Mouse (Mus musculus) midbrain, embryonic 15.5 days (tissue): Measurements from ENCODE around the gene Psmg1. TPM values are rescaled to one million over a fixed set of nuclear protein-coding genes. Genes with fewer than 3 reads are reported as not detected.
"Not testable (repeated sequence)": the region's sequence is repeated elsewhere in the genome, so short reads cannot be mapped to it uniquely, and the experiment has no call there.

Source experiments
- ATAC-seq: fragments of 200-750 bp; cut with Nextera tagmentation; replicated peaks from 2 replicates; pipeline ENCODE4 v1.8.0; 2017; ENCODE audit warnings: moderate TSS enrichment
- H3K27ac ChIP-seq: fragments of 300-500 bp; sonication (generic); 2 replicates; pipeline ENCODE4 v1.5.1; 2015; ENCODE audit warnings: mild to moderate bottlenecking, inconsistent platforms
- H3K27me3 ChIP-seq: fragments of 300-500 bp; sonication (generic); replicated peaks from 2 replicates; pipeline ENCODE4 v1.6.1; 2015; ENCODE audit warnings: inconsistent platforms
- H3K36me3 ChIP-seq: fragments of 300-500 bp; sonication (generic); replicated peaks from 2 replicates; pipeline ENCODE4 v1.6.1; 2015; ENCODE audit warnings: inconsistent platforms
- H3K4me1 ChIP-seq: fragments of 300-500 bp; sonication (generic); 2 replicates; pipeline ENCODE4 v1.6.1; 2015; ENCODE audit warnings: inconsistent platforms
- H3K4me2 ChIP-seq: fragments of 300-500 bp; sonication (generic); 2 replicates; pipeline ENCODE4 v1.6.1; 2015; ENCODE audit warnings: inconsistent platforms, mild to moderate bottlenecking, moderate library complexity
- H3K4me3 ChIP-seq: fragments of 300-500 bp; sonication (generic); 2 replicates; pipeline ENCODE4 v1.5.1; 2015; ENCODE audit warnings: mild to moderate bottlenecking, inconsistent platforms
- H3K9ac ChIP-seq: fragments of 300-500 bp; sonication (generic); 2 replicates; pipeline ENCODE4 v1.6.1; 2015; ENCODE audit warnings: mild to moderate bottlenecking, inconsistent platforms
- H3K9me3 ChIP-seq: fragments of 300-500 bp; sonication (generic); 2 replicates; pipeline ENCODE4 v1.6.1; 2016; ENCODE audit warnings: inconsistent platforms
- WGBS: fragments of 180-500 bp; shearing (Covaris S2); methylation state at CpG from one replicate; pipeline ENCODE4 v1.1.7; 2015; ENCODE audit warnings: mixed read lengths; 5-methylcytosine and 5-hydroxymethylcytosine counted together
- polyA plus RNA-seq: library from polyadenylated mRNA; unstranded; fragments of >200 nt; fragmentation: Nextera tagmentation; extraction: Ambion mirVana; gene quantifications from 2 replicates; pipeline ENCODE4 v1.2.1, GENCODE M21; 2015

The Psmg1 gene
- polyA plus RNA-seq, 1 experiment from 2014 or later: 62.0 TPM

DNA sequence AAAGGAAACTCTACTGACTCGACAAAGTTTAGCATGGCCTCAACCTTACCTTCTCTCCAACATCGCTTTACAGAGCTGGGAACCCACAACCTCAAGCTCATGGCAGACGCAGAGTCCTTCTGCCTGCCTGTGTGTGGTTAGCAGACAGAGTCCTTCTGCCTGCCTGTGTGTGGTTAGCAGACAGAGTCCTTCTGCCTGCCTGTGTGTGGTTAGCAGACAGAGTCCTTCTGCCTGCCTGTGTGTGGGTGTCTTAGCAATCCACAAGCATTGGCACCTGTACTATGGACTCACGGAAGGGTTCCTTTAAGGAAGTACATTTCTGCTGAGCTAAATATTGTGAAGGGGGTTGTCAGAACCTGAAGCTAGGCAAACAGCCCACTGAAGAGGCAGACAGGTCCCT lies 3.8 kb upstream of the Psmg1 start:
- H3K27ac ChIP-seq, H3K9me3 ChIP-seq, H3K4me2 ChIP-seq, H3K27me3 ChIP-seq, H3K9ac ChIP-seq, H3K4me3 ChIP-seq, ATAC-seq, H3K36me3 ChIP-seq: not testable (repeated sequence)
- peaks cover 15% of the 10 kb centered on the region for H3K4me1 ChIP-seq
- WGBS: 92% methylated on average over 4 of the region's 4 CpGs

DNA sequence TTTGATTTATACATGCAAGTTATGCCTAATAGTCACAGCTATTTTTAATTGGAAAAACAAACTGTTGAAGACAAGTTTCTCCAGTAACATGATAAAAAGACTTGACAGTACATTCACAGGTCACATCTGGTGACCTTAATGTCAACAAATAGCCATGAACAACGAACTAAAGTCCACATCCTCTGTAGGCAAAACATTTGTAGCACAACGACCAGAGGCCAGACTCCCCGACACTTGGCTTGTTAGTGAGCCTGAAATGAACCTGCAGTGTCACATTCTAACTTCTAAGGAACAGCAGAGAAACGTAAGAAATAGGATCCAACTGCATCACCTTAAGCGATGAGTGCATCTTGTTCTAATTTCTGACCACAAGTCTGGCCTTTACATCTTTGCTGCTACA lies 1.8 kb upstream of the Psmg1 start:
- H3K9ac ChIP-seq: no peak overlapping the region
- WGBS: 89% methylated on average over 5 of the region's 5 CpGs
- no peaks in the 10 kb centered on the region for H3K27me3 ChIP-seq
- H3K9me3 ChIP-seq: no peaks in the 10 kb centered on the region
- peaks cover 17% of the 10 kb centered on the region for H3K4me1 ChIP-seq
- H3K36me3 ChIP-seq: 0 out of 2 replicates have a peak, but pooled peaks cover 7% of the 10 kb centered on the region
- H3K4me2 ChIP-seq: no peak overlapping the region
- ATAC-seq: no peak
- H3K27ac ChIP-seq: no peak overlapping the region
- no peak overlapping the region for H3K4me3 ChIP-seq

DNA sequence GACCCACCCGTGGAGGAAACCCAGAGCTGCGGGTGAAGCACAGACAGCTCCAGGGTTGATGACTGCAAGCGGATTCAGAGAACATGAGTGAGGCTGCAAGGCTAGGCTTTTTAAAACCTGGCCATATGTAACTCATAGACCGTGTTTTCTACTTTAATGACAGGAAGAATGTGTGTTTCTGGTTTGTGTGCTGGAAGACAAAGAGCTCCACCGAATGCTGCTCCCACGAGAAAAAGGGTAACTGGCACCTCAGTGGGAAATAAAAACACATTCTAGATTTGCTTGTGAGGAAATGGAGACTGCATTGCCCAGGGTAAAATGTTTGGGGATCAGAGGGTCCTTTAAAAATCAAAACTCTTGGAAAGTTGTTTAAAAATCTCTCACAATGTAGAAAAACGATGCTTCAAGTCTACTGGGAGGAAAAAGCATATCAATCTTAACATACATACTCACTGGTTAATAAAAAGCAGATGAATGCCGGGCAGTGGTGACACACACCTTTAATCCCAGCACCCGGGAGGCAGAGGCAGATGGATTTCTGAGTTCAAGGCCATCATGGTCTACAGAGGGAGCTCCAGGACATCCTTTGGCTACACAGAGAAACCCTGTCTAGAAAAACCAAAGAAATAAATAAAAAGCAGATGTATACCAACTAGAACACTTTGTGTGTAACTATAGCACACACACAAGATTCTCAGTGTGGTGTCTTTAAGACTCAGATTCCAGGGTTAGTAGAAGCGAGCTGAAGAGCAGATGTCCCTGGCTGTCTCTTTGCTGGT lies 551 bp upstream of the Psmg1 start:
- H3K4me1 ChIP-seq: peaks cover 17% of the 10 kb centered on the region
- peak overlapping the region; percentile 56 for H3K4me3 ChIP-seq
- H3K27ac ChIP-seq: peak overlapping the region; percentile 84
- no peaks in the 10 kb centered on the region for H3K27me3 ChIP-seq
- WGBS: 9% methylated on average over 10 of the region's 10 CpGs
- H3K4me2 ChIP-seq: peak overlapping the region; percentile 66
- no peaks in the 10 kb centered on the region for H3K9me3 ChIP-seq
- H3K9ac ChIP-seq: peak overlapping the region; percentile 68
- ATAC-seq: no peak
- H3K36me3 ChIP-seq: 0 out of 2 replicates have a peak, but pooled peaks cover 7% of the 10 kb centered on the region

DNA sequence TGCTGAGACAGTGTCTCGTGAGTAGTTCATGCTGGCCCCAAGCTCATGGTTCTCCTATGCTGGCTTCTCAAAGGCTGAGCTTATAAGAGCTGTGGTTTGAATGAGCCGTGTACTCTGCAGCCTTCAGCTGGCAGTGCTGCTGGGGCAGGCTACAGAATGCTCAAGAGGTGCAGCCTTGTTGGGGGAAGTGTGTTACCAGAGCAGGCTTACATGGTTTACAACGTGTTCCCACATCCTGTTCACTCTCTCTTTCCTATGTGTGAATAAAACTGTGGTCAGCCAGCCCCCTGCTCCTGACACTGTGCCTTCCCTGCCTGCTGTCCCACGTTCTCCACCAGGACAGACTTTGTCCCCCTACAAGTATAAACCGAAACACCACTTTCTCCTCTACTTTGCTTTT lies 5.8 kb downstream of the Psmg1 start:
- no peaks in the 10 kb centered on the region for H3K9me3 ChIP-seq
- peaks cover 5% of the 10 kb centered on the region for H3K4me1 ChIP-seq
- no peaks in the 10 kb centered on the region for H3K27me3 ChIP-seq
- no peak for ATAC-seq
- H3K36me3 ChIP-seq: peaks cover 6% of the 10 kb centered on the region; the same call in 1 of the 2 replicates
- H3K4me3 ChIP-seq: no peak overlapping the region
- no peak overlapping the region for H3K27ac ChIP-seq
- no peak overlapping the region for H3K9ac ChIP-seq
- no peak overlapping the region for H3K4me2 ChIP-seq
- WGBS: 92% methylated on average over 5 of the region's 5 CpGs

DNA sequence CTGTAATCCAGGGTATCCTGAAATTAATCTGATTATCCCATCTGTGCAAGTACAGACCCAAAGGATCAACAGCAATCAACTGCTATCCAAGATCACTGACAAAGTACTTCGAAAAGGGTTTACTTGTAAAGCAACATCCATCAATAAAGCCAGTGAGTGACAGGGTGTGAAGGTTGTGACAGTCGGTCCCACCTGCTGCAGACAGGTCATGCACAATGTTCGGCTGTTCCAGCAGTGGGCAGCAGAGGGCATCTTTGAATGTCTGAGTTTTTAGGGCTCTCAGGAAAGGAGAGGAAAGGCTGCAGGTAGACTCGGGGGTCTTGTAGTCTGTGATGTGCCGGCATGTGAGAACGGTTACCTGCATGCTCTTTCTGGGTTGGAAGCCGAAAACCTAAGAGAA lies 7.2 kb downstream of the Psmg1 start:
- Histone ChIP-seq H3K4me3 (no peak overlapping the region), H3K27me3 (no peaks in the 10 kb centered on the region), H3K27ac (no peak overlapping the region), H3K36me3 (peaks cover 6% of the 10 kb centered on the region; the same call in 1 of the 2 replicates), H3K9ac (no peak overlapping the region), H3K4me1 (no peaks in the 10 kb centered on the region), H3K9me3 (no peaks in the 10 kb centered on the region), H3K4me2 (no peak overlapping the region)
- no peak for ATAC-seq
- 82% methylated on average over 7 of the region's 7 CpGs for WGBS

DNA sequence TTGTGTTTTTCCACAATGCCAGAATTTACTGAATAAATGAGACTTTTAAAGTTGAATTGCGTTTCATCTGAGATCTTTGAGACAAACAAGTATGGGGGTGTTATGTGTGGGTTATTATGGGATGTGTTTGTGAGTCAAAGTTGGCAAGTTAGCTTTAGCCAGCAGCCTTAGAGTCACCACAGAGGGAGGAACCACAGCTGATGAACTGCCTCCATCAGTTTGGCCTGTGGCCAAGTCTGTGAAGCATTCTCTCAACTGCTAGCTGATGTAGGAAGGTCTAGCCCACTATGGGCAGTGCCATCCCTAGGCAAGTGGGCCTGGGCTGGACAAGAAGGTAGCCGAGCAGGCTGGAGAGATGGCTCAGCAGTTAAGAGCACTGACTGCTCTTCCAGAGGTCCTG lies 19.9 kb downstream of the Psmg1 start:
- no peaks in the 10 kb centered on the region for H3K27me3 ChIP-seq
- H3K27ac ChIP-seq: no peak overlapping the region
- no peak overlapping the region for H3K4me2 ChIP-seq
- H3K9ac ChIP-seq: no peak overlapping the region
- no peaks in the 10 kb centered on the region for H3K9me3 ChIP-seq
- no peaks in the 10 kb centered on the region for H3K4me1 ChIP-seq
- no peaks in the 10 kb centered on the region for H3K36me3 ChIP-seq
- WGBS: 84% methylated on average over 2 of the region's 2 CpGs
- no peak for ATAC-seq
- H3K4me3 ChIP-seq: no peak overlapping the region

DNA sequence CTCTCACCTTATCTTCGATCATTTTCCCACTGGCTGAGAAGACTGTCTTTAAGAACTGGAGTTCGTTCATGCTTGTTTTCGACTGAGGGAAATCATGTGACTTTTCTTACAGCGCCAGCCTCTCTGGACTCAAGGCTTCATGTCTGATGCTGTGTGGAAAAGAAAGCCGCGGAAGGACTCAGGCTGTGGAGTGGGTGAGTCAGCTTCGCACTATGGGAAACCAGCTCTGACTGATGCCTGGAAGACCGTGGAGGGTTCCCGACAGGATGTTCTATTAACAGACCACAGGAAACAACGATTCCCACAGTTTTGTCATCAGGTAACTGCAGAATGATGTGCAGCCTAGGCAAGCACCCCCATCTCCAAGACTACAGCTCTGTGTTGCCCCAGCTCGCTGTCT lies 23.3 kb downstream of the Psmg1 start:
- ATAC-seq: no peak
- Histone ChIP-seq H3K4me3 (no peak overlapping the region), H3K4me1 (no peaks in the 10 kb centered on the region), H3K9me3 (no peaks in the 10 kb centered on the region), H3K9ac (no peak overlapping the region), H3K27ac (no peak overlapping the region), H3K4me2 (no peak overlapping the region), H3K36me3 (no peaks in the 10 kb centered on the region), H3K27me3 (no peaks in the 10 kb centered on the region)
- WGBS: 89% methylated on average over 11 of the region's 11 CpGs

DNA sequence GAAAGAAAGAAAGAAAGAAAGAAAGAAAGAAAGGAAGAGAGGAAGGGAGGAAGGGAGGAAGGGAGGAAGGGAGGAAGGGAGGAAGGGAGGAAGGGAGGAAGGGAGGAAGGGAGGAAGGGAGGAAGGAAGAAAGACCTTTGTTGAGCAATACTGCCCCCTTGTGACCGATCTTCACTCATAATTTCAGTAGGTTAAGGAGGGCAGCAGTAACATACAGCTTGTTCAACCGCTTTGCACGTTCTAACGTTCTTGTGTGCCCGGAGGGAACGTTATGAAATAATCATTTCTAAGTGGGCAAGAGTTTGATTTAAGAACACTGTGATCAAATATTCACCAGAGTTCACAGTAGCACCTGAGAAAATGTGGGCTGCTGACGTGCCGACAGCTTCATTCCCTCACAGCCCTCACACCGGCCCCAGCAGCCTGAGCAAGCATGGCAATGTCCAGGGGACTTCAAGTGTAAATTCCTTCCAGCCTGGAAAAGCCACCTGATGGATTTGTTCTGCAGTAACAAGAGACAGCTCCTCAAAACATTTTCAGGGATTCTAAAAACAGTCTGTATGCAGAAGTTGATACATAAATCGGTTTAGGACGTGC lies 26.2 kb downstream of the Psmg1 start:
- H3K4me2 ChIP-seq: no peak overlapping the region
- no peaks in the 10 kb centered on the region for H3K9me3 ChIP-seq
- H3K4me1 ChIP-seq: no peaks in the 10 kb centered on the region
- 54% methylated on average over 11 of the region's 11 CpGs for WGBS
- no peak for ATAC-seq
- no peaks in the 10 kb centered on the region for H3K36me3 ChIP-seq
- no peaks in the 10 kb centered on the region for H3K27me3 ChIP-seq
- H3K9ac ChIP-seq: no peak overlapping the region
- H3K4me3 ChIP-seq: no peak overlapping the region
- no peak overlapping the region for H3K27ac ChIP-seq

DNA sequence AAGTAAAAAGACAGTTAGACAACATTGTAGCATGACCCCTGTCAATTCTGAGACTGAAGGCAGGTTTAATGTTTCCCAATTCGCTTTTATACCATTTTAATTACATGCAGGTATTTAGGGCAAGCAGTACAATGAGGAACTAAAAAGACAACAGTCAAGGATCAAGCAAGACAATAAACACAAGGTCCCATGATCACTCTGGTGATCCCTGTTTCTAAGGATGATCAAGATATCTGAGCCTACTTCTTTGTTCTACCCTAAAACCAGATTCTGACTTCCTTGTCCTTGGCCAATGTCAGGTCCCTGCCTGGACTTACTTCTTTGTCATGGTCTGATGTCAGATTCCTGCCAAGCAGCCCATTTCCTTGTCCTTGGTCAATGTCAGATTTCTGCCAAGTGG lies 29.3 kb downstream of the Psmg1 start:
- H3K27me3 ChIP-seq, H3K9me3 ChIP-seq, H3K36me3 ChIP-seq, H3K4me3 ChIP-seq, H3K4me2 ChIP-seq, H3K27ac ChIP-seq, ATAC-seq, H3K4me1 ChIP-seq, H3K9ac ChIP-seq: not testable (repeated sequence)
- 78% methylated on average over 1 of the region's 1 CpGs for WGBS

DNA sequence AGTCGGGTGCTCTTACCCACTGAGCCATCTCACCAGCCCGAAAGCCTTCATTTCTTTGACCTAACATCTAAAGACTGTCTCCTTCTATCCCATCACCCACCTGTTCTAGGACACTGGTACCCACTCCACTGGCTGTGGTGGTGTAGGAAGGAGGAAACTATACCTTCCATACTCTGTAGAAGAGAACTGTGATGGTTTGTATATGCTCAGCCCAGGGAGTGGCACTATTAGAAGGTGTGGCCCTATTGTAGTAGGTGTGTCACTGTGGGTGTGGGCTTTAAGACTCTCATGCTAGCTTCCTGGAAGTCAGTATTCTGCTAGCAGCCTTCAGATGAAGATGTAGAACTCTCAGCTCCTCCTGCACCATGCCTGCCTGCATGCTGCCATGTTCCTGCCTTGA lies 30.1 kb downstream of the Psmg1 start:
- H3K27me3 ChIP-seq, H3K27ac ChIP-seq, H3K9ac ChIP-seq, H3K9me3 ChIP-seq, H3K4me3 ChIP-seq, H3K4me2 ChIP-seq, H3K4me1 ChIP-seq, H3K36me3 ChIP-seq, ATAC-seq: not testable (repeated sequence)
- WGBS: 97% methylated on average over 2 of the region's 2 CpGs

DNA sequence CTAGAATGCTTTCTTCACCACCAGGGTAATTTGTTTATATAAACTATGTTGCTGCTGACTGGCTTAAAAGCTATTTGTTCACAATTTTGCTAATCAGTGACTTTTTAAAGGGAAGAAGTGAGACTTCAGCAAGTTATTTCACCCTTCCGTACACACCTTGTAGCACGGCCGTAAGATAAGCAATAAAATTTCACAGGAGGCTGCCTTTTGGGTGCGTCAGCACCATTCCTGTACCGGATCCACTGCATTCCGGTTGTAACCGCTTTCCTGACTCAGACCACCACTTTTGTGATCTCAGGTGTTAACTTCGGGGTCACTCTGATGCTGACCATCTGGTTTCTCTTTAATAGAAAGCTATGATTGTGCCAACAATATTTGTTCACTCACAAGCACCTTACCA lies 32.7 kb downstream of the Psmg1 start:
- 91% methylated on average over 8 of the region's 8 CpGs for WGBS

DNA sequence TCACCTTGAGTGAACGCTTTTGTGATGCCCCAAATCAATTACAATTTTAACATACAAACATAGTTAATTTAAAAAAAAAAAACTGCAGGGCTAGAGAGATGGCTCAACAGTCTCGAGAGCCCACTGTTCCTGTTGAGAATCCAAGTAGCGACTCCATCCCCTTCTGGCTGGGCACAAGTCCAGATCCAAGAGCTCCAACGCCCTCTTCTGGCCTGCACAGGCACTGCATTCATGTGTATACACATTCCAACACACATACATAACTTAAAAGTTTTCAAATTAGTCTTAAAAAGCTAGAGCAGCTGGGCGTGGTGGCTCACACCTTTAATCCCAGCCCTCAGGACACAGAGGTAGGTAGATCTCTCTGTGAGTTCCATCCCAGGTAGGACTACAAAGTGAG lies 34.1 kb downstream of the Psmg1 start:
- Histone ChIP-seq H3K4me3 (no peak overlapping the region), H3K27me3 (no peaks in the 10 kb centered on the region), H3K9me3 (no peaks in the 10 kb centered on the region), H3K36me3 (no peaks in the 10 kb centered on the region), H3K27ac (no peak overlapping the region), H3K4me1 (no peaks in the 10 kb centered on the region), H3K4me2 (no peak overlapping the region), H3K9ac (no peak overlapping the region)
- 64% methylated on average over 5 of the region's 5 CpGs for WGBS
- ATAC-seq: no peak

More for the DNA sequence above, 32.7 kb downstream of the Psmg1 start:
- Histone ChIP-seq H3K9ac (no peak overlapping the region), H3K4me2 (no peak overlapping the region), H3K36me3 (no peaks in the 10 kb centered on the region), H3K4me1 (no peaks in the 10 kb centered on the region), H3K27me3 (no peaks in the 10 kb centered on the region), H3K4me3 (no peak overlapping the region), H3K9me3 (no peaks in the 10 kb centered on the region), H3K27ac (no peak overlapping the region)
- ATAC-seq: no peak
